Mouse (Mus musculus) hindbrain, embryonic 12.5 days (tissue): ENCODE results near the gene Plekhd1. TPM values are rescaled to one million over a fixed set of nuclear protein-coding genes. Genes with fewer than 3 reads are reported as not detected.
A peak's percentile ranks its signal among the peaks of the same experiment; 100 is the strongest.

Experiments used
- ATAC-seq: fragments of 200-750 bp; cut with Nextera tagmentation; 2 replicates; pipeline ENCODE4 v1.8.0; 2017; ENCODE audit warnings: moderate TSS enrichment; ENCODE audit not compliant: low FRiP score
- H3K27ac ChIP-seq: fragments of 300-500 bp; sonication (generic); 2 replicates; pipeline ENCODE4 v1.5.1; 2016; ENCODE audit warnings: mild to moderate bottlenecking
- H3K27me3 ChIP-seq: fragments of 300-500 bp; sonication (generic); 2 replicates; pipeline ENCODE4 v1.6.1; 2016; ENCODE audit warnings: mild to moderate bottlenecking
- H3K36me3 ChIP-seq: fragments of 300-500 bp; sonication (generic); 2 replicates; pipeline ENCODE4 v1.6.1; 2016; ENCODE audit warnings: mild to moderate bottlenecking
- H3K4me1 ChIP-seq: fragments of 300-500 bp; sonication (generic); 2 replicates; pipeline ENCODE4 v1.6.1; 2016
- H3K4me2 ChIP-seq: fragments of 300-500 bp; sonication (generic); replicated peaks from 2 replicates; pipeline ENCODE4 v1.6.1; 2016; ENCODE audit warnings: mild to moderate bottlenecking
- H3K4me3 ChIP-seq: fragments of 300-500 bp; sonication (generic); 2 replicates; pipeline ENCODE4 v1.5.1; 2016; ENCODE audit warnings: mild to moderate bottlenecking
- H3K9ac ChIP-seq: fragments of 300-500 bp; sonication (generic); 2 replicates; pipeline ENCODE4 v1.6.1; 2016; ENCODE audit warnings: mild to moderate bottlenecking, moderate library complexity
- H3K9me3 ChIP-seq: fragments of 300-500 bp; sonication (generic); replicated peaks from 2 replicates; pipeline ENCODE4 v1.6.1; 2016; ENCODE audit warnings: mild to moderate bottlenecking
- WGBS: fragments of 180-500 bp; shearing (Covaris S2); methylation state at CpG from one replicate; pipeline ENCODE4 v1.1.7; 2016; 5-methylcytosine and 5-hydroxymethylcytosine counted together
- polyA plus RNA-seq: library from polyadenylated mRNA; unstranded; fragments of >200 nt; fragmentation: Nextera tagmentation; extraction: Ambion mirVana; gene quantifications from 2 replicates; pipeline ENCODE4 v1.2.1, GENCODE M21; 2016

The Plekhd1 gene
- polyA plus RNA-seq, 1 experiment from 2014 or later = 2.0 TPM

DNA sequence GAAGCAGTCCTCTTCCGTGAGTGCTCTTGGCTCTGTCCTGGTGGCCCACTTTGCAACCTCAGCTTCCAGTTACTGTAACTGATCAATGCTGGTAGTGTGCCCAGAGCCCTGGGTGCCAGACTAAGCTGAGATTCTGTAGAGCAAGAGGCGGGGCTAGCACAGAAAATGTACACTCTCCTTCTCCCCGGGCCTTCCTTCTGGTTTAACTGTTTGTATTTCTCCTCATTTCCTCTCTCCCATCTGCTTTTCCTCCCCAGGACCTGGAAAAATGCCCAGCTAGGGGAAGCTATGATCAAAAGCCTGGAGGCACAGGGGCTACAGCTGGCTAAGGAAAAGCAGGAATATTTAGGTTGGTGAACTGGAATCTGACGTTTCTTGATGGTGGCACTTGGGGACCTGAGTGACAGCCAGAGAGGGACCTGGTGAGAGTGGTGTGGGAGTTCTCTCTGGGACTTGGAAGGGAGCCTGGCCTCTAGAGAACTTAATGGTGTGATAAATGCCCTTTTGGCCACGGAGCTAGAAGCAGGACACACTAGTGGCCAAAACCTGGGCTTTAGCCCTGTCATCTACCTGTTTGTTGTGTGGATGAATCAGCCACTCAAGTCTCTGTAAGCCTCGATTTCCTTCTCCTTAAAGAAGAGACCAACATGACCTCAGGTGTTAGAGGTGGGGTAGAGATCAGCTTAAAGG is 14.7 kb downstream of the Plekhd1 start:
- no peak overlapping the region for H3K27ac ChIP-seq
- no peak for ATAC-seq
- no peak overlapping the region for H3K4me2 ChIP-seq
- no peaks in the 10 kb centered on the region for H3K9me3 ChIP-seq
- H3K4me3 ChIP-seq = no peak overlapping the region
- peaks cover 7% of the 10 kb centered on the region for H3K4me1 ChIP-seq
- H3K27me3 ChIP-seq = no peaks in the 10 kb centered on the region
- no peaks in the 10 kb centered on the region for H3K36me3 ChIP-seq
- 65% methylated on average over 6 of the region's 6 CpGs for WGBS
- no peak overlapping the region for H3K9ac ChIP-seq

DNA sequence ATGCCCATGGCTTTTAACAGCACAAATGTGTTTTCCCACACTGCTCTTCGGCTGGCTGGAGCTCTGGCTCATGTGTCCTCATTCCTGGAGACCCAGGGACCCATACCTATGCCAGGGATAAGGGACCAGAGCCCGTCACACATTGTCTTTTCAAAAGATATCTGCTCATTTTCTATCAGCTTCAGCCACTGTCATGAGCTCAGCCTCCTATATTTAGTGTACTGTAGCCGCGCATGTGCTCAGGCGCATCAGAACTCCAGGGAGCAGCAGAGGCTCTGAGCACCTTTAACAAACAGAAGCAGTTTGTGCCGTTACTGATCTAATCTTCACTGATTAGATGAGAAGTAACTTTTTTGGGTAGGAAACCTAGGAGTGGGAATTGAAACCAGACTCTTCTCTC is 23.5 kb downstream of the Plekhd1 start:
- Histone ChIP-seq H3K4me2 (no peak overlapping the region), H3K27ac (no peak overlapping the region), H3K27me3 (0 out of 2 replicates have a peak, but pooled peaks cover 3% of the 10 kb centered on the region), H3K9me3 (no peaks in the 10 kb centered on the region), H3K4me1 (no peaks in the 10 kb centered on the region), H3K4me3 (no peak overlapping the region), H3K9ac (no peak overlapping the region), H3K36me3 (no peaks in the 10 kb centered on the region)
- 80% methylated on average over 6 of the region's 6 CpGs for WGBS
- no peak for ATAC-seq

- no peaks in the 10 kb centered on the region for H3K4me1 ChIP-seq
- no peak for ATAC-seq
- H3K36me3 ChIP-seq = no peaks in the 10 kb centered on the region
- H3K9ac ChIP-seq = no peak overlapping the region
- 57% methylated on average over 2 of the region's 2 CpGs for WGBS
- no peak overlapping the region for H3K4me2 ChIP-seq
- no peak overlapping the region for H3K4me3 ChIP-seq
- no peaks in the 10 kb centered on the region for H3K9me3 ChIP-seq
- H3K27ac ChIP-seq = no peak overlapping the region
- 0 out of 2 replicates have a peak, but pooled peaks cover 3% of the 10 kb centered on the region for H3K27me3 ChIP-seq
These were observed 26.8 kb downstream of the Plekhd1 start for GRCm38 (mm10) chr12:80719141-80719540.

GRCm38 (mm10) chr12:80720507-80720906 is 28.1 kb downstream of the Plekhd1 start:
- Histone ChIP-seq H3K4me3 (no peak overlapping the region), H3K4me2 (no peak overlapping the region), H3K9me3 (no peaks in the 10 kb centered on the region), H3K36me3 (no peaks in the 10 kb centered on the region), H3K4me1 (no peaks in the 10 kb centered on the region), H3K27me3 (peaks cover 8% of the 10 kb centered on the region; the same call in 1 of the 2 replicates), H3K9ac (no peak overlapping the region), H3K27ac (no peak overlapping the region)
- ATAC-seq = no peak
- 52% methylated on average over 12 of the region's 12 CpGs for WGBS

DNA sequence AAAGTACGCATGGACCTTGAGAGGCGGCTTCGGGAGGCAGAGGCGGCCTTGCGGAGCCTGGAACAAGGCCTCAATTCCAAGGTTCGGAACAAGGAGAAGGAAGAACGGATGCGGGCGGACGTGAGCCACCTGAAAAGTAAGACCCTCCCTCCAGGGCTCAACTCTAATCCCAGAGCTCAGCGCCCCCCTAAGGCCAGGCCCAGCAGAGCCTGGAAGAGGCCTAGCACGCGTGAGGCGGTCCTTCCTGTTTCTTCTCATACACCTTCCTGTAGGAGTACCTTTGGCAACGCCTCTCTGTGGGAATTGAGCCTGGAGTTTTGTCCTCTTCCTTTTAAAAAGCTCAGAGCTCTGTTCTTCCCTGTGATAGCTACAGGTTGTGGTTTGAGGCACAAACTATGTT is 29.1 kb downstream of the Plekhd1 start:
- Histone ChIP-seq H3K4me3 (no peak overlapping the region), H3K4me2 (no peak overlapping the region), H3K4me1 (no peaks in the 10 kb centered on the region), H3K27me3 (peaks cover 8% of the 10 kb centered on the region; the same call in 1 of the 2 replicates), H3K36me3 (no peaks in the 10 kb centered on the region), H3K9ac (no peak overlapping the region), H3K9me3 (no peaks in the 10 kb centered on the region), H3K27ac (no peak overlapping the region)
- no peak for ATAC-seq
- 86% methylated on average over 15 of the region's 15 CpGs for WGBS

DNA sequence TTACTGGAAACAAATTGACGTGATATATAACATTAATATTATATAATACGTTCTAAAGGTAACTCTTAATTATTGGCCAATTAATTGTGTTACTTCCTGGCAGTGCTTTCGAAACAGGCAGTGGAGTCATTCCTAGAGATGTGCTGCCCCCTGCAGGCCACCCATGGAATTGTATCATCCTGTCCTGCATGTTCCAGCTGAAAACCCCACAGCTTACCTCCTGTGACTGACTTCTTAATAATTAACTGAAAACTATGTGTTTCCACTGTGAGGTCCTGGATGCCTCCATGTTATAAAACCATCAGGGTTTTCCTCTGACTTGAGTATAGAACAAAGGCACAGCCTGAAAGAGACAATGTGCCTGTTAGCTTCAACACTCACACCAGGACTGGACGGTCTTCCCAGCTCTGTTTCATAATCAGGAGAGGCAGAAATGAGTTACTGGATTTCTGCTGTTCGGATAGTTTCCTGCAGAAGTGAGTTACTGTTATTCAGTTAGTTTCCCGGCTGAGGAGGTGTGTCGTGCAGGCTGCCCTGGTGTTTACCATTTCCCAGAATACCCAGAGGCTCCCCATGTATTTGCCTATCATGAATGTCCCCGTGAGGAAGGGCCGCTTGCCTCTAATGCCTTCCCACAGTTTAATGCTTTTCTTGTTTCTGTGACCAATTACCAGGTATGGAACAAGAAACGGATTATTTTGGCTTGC is 32.6 kb downstream of the Plekhd1 start:
- Histone ChIP-seq H3K9me3 (no peaks in the 10 kb centered on the region), H3K4me3 (no peak overlapping the region), H3K4me2 (no peak overlapping the region), H3K36me3 (no peaks in the 10 kb centered on the region), H3K4me1 (no peaks in the 10 kb centered on the region), H3K27me3 (peaks cover 5% of the 10 kb centered on the region; the same call in 1 of the 2 replicates), H3K9ac (no peak overlapping the region), H3K27ac (no peak overlapping the region)
- no peak for ATAC-seq
- WGBS = 28% methylated on average over 10 of the region's 10 CpGs

DNA sequence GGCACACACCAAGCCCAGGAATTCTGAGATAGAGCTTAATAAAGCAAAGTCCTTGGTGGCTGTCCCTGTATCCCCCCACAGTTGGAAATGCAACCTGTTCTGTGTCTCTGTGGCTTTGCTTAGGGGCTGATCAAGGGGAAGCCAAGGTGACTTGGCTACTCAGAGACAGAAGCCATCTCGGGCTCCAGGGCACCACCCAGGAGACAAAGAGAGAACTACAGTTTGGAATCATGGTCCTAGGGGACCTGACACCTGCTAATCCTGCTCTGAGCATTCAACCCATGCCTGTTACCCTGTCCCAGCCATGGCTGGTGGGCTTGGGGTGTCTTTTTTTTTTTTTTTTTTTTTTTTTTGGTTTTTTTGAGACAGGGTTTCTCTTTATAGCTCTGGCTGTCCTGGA is 35.8 kb downstream of the Plekhd1 start:
- Histone ChIP-seq H3K4me1 (no peaks in the 10 kb centered on the region), H3K9me3 (no peaks in the 10 kb centered on the region), H3K9ac (no peak overlapping the region), H3K4me2 (no peak overlapping the region), H3K36me3 (no peaks in the 10 kb centered on the region), H3K27ac (no peak overlapping the region), H3K4me3 (no peak overlapping the region), H3K27me3 (peaks cover 5% of the 10 kb centered on the region; the same call in 1 of the 2 replicates)
- 38% methylated on average over 1 of the region's 1 CpGs for WGBS
- no peak for ATAC-seq

- no peak overlapping the region for H3K4me2 ChIP-seq
- no peaks in the 10 kb centered on the region for H3K9me3 ChIP-seq
- no peak for ATAC-seq
- no peaks in the 10 kb centered on the region for H3K4me1 ChIP-seq
- no peak overlapping the region for H3K27ac ChIP-seq
- 51% methylated on average over 2 of the region's 2 CpGs for WGBS
- no peaks in the 10 kb centered on the region for H3K36me3 ChIP-seq
- no peak overlapping the region for H3K4me3 ChIP-seq
- H3K27me3 ChIP-seq = peaks cover 5% of the 10 kb centered on the region; the same call in 1 of the 2 replicates
- no peak overlapping the region for H3K9ac ChIP-seq
These were observed 36.4 kb downstream of the Plekhd1 start for GRCm38 (mm10) chr12:80728814-80729213.

- Histone ChIP-seq H3K27ac (no peak overlapping the region), H3K4me1 (no peaks in the 10 kb centered on the region), H3K36me3 (no peaks in the 10 kb centered on the region), H3K4me2 (no peak overlapping the region), H3K9me3 (no peaks in the 10 kb centered on the region), H3K4me3 (no peak overlapping the region), H3K27me3 (peaks cover 5% of the 10 kb centered on the region; the same call in 1 of the 2 replicates), H3K9ac (no peak overlapping the region)
- ATAC-seq = no peak; the same call in 1 of the 2 replicates
- WGBS = 89% methylated on average over 12 of the region's 12 CpGs
These were observed 37.6 kb downstream of the Plekhd1 start for GRCm38 (mm10) chr12:80729758-80730530.

GRCm38 (mm10) chr12:80730567-80730966 is 38.2 kb downstream of the Plekhd1 start:
- 6% methylated on average over 9 of the region's 9 CpGs for WGBS
- Histone ChIP-seq H3K9me3 (no peaks in the 10 kb centered on the region), H3K36me3 (no peaks in the 10 kb centered on the region), H3K27me3 (no peaks in the 10 kb centered on the region), H3K9ac (no peak overlapping the region), H3K4me3 (no peak overlapping the region), H3K27ac (no peak overlapping the region), H3K4me2 (peak overlapping the region; percentile 12; the same call in 1 of the 2 replicates), H3K4me1 (peaks cover 1% of the 10 kb centered on the region; the same call in 1 of the 2 replicates)
- ATAC-seq = peak; percentile 80

DNA sequence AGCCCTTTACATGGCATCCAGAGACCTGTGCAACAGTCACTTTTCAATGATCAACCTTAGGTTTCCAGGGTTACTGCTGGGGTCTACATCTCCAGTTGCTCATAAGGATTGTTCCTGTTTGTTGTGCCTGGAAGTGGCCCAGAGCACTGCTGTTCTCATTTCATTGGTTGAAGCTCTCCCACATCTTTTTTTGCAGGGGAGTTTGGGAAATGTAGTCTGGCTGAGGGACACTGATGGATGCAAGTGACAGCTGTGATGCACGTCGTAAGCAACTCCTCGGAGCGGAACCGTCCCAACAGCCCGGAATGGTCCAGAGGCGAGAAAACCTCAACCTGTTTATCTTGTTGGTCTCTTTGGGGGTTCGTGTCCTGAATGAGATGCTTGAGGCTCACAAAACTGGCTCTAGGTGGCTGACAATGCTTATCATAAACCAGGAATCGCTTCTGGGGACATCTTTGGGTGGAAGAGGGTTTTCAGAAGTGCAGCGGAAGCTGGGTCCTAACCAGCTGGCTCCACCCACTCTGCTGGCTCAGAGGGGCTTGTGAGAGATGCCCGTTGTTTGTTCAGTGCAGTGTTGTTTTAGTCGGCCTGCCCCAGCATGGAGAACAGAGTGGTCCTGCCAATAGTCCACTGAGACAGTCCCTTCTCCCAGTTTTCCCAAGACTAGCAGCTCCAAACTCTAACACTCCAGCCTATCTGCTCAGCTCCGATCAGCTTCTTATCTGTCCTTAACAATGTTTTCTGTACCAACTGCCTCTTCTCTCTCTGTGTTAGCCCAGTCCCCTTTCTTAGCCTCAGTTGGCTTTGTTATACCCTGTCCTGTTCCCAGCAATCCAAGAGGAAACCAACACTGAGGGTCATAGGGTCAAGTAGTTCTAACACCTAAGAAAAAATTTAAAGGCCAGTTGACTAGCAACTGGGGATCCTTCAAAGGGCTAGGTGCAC is 42.4 kb downstream of the Plekhd1 start:
- Histone ChIP-seq H3K9me3 (no peaks in the 10 kb centered on the region), H3K9ac (no peak overlapping the region), H3K4me3 (no peak overlapping the region), H3K4me1 (peaks cover 22% of the 10 kb centered on the region), H3K27ac (no peak overlapping the region), H3K4me2 (no peak overlapping the region), H3K27me3 (no peaks in the 10 kb centered on the region), H3K36me3 (no peaks in the 10 kb centered on the region)
- 53% methylated on average over 13 of the region's 13 CpGs for WGBS
- ATAC-seq = no peak
